Mouse (Mus musculus): ENCODE data around the gene Rcl1.

Gene Rcl1

DNA sequence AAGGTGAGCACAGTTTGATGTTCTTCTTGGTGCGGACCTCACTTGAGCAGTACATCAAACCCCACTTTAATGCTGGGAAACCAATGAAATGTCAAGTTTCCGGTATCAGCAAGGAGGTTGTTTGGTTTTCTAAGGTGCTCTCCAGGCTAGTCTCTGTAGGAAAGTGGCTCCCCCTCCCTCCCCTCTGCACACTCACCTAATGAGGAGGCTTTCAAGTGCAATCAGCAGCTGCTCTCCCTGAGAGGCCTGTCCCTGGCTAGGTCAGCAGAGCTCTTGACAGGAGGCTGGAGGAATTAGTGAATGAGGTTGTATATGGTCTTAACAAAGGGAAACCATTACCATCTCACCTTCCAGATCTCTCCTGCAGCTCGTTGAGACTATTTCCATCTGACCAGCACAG is 54.4 kb downstream of the Rcl1 start:
- no peak for DNase-seq

DNA sequence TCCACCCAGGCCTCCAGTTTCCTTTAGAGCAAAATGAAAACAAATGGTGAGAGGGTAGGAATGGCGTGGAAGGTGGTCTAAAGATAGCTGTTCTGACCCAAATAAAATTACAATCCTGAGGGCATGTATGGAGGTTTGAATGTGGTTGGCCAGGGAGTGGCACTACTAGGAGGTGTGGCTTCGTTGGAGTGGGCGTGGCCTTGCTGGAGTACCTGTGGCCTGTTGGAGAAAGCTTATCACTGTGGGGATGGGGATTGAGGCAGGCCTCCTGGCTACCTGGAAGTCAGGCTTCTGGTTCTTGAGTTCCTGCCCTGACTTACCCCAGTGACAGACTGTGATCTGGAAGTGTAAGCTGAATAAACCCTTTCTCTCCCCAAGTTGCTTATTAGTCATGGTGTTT is 55.2 kb downstream of the Rcl1 start:
- peak; percentile 70 for DNase-seq

DNA sequence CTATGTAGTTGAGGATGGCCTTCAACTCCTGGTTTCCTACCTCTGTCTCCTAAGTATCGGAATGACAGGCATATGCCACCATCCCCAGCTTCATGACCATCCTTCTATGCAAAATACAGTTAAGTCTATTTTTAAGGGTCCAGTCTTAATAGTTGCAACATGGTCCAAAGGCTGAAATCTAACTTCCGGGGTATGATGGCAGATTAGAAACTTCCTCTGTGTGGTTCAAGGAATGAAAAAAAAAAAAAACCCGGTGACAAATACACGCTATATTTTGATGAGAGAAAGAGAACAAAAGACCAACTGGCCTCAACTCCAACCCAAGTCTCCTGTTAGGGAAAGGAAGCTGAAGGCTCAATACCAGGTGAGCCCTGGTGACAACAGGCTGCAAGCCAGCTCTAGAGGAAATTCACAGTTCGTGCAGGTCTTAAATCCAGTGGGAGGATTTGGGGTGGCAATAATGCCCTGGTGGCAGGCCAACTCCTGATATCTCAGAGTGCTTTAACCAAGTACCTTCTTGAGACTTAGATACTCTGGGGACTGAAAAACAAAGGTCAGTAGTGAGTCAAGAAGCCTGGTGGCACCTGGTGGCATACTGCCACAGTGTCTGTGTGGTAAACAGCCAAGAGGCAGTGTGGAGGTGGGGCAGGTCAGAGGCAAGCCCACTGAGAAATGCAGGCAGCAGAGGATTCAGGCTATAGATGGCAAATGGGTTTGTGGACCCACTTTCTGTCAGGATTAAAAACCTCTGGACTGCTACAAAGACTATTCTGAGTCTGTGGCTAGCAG is 56.7 kb downstream of the Rcl1 start:
- DNase-seq: no peak

- no peak for DNase-seq
These were observed 57.3 kb downstream of the Rcl1 start for GRCm38 (mm10) chr19:29158486-29158885.

- no peak for DNase-seq
These were observed 62.8 kb downstream of the Rcl1 start for GRCm38 (mm10) chr19:29163817-29164527.

GRCm38 (mm10) chr19:29164528-29165166 is 63.5 kb downstream of the Rcl1 start:
- no peak for DNase-seq

- no peak for DNase-seq
These were observed 66.8 kb downstream of the Rcl1 start for GRCm38 (mm10) chr19:29167938-29168337.

- DNase-seq: no peak
These were observed 79.2 kb downstream of the Rcl1 start for GRCm38 (mm10) chr19:29180336-29180735.

DNA sequence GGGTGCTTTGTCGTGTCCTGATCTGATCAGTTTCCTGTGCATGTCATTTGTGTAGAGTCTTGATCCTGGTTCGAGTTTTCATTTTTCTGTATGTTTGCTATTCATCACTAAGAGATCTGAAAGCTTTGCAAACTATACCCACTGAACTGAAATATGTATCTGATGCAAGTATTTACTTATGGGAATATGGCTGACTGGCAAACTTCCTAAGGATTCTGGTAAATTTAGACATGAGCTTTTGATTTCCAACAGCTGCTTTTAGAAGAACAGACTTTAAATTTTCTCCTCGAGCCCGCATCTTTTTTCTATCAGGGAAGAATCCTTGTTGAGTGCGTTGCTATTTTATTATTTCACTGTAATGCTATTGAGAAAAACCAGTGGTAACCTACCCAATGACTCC is 81.0 kb downstream of the Rcl1 start:
- no peak for DNase-seq

GRCm38 (mm10) chr19:29185122-29185521 is 83.9 kb downstream of the Rcl1 start:
- no peak for DNase-seq

DNA sequence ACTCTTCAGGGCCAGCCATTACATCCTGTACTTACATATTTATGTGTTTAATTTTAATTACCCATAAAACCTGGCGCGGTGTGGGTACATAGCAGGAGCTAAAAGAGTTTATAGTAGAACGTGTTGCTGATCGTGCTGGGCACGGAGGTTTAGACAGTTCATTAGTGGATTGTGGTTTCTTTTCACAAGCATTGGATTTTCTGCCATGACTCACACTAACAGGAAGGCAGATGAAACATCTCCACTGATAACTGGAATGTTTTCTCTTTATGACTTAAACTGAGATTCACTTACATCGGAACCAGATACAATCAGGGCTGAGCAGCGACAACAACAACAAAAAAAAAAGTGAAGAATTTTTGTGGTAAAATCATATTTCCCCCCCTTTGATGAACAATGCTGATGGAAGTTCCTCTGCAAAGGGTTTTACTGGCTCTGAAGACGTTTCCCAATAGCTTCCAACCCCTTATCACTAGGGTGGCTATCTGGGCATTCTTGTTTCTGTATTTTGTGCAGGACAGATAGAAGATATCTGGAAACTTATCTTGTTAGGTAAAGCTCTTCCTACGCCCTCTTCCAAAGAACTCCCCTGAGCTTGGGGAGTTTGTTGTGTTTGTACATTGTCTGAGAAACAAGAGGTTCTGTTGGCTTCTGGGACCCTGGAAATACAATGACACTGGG is 84.5 kb downstream of the Rcl1 start:
- DNase-seq: no peak

DNA sequence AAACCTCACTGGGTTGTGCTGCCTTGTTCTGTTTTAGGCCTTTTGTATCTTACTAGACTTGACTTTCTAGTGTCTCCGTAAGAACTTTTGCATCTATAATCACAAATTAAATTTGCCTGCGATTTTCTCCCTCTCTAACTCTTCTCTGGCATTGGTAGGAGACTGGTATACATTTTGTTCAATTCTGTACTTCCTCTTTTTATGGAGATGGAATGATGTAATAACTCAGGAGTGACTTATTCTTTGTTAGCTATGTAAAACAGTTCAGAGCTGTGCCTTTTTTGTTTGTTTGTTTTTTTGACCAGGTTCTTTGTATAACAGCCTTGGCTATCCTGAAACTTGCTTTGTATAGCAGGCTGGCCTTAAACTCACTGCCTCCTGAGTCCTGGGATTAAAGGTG is 87.7 kb downstream of the Rcl1 start:
- DNase-seq: no peak

Measured in liver (tissue).